Mouse (Mus musculus) heart, postnatal 0 days (tissue): ENCODE measurements at regions not wholly inside any gene's neighbourhood (a gene's known extent, or its start where the extent isn't known, plus 50 kb on each side); places are given as distances from the start of the nearest gene placed in this dataset.
"Not testable (repeated sequence)": the region's sequence is repeated elsewhere in the genome, so short reads cannot be mapped to it uniquely, and the experiment has no call there.

ENCODE experiments used
- ATAC-seq: fragments of 200-750 bp; cut with Nextera tagmentation; 2 replicates; pipeline ENCODE4 v1.8.0; 2017; ENCODE audit warnings: low read depth, moderate number of reproducible peaks, moderate library complexity; ENCODE audit not compliant: insufficient read depth
- DNase-seq: peaks from one replicate; pipeline ENCODE4 v3.0.0-alpha.2; 2016; ENCODE audit warnings: low spot score
- H3K27ac ChIP-seq: fragments of 300-500 bp; sonication (generic); 2 replicates; pipeline ENCODE4 v1.5.1; 2014; ENCODE audit warnings: low read depth, mild to moderate bottlenecking
- H3K27me3 ChIP-seq: fragments of 300-500 bp; sonication (generic); 2 replicates; pipeline ENCODE4 v1.6.1; 2014; ENCODE audit warnings: low read length, mixed read lengths; ENCODE audit not compliant: control insufficient read depth, insufficient read depth
- H3K36me3 ChIP-seq: fragments of 300-500 bp; sonication (generic); replicated peaks from 2 replicates; pipeline ENCODE4 v1.6.1; 2014; ENCODE audit warnings: low read length, mixed read lengths; ENCODE audit not compliant: control insufficient read depth, insufficient read depth
- H3K4me1 ChIP-seq: fragments of 300-500 bp; sonication (generic); 2 replicates; pipeline ENCODE4 v1.6.1; 2014; ENCODE audit warnings: antibody characterized with exemption; ENCODE audit not compliant: control insufficient read depth, insufficient read depth
- H3K4me2 ChIP-seq: fragments of 300-500 bp; sonication (generic); 2 replicates; pipeline ENCODE4 v1.6.1; 2014; ENCODE audit warnings: low read depth, mild to moderate bottlenecking, low read length, moderate library complexity
- H3K4me3 ChIP-seq: fragments of 300-500 bp; sonication (generic); 2 replicates; pipeline ENCODE4 v1.5.1; 2014; ENCODE audit warnings: low read depth, low read length
- H3K9ac ChIP-seq: fragments of 300-500 bp; sonication (generic); replicated peaks from 2 replicates; pipeline ENCODE4 v1.6.1; 2014; ENCODE audit warnings: low read depth, low read length, mixed read lengths
- H3K9me3 ChIP-seq: fragments of 300-500 bp; sonication (generic); replicated peaks from 2 replicates; pipeline ENCODE4 v1.6.1; 2016; ENCODE audit warnings: low read length; ENCODE audit not compliant: control insufficient read depth
- CTCF ChIP-seq: IDR thresholded peaks from 2 replicates; pipeline ENCODE4 v1.5.1; 2016; ENCODE audit warnings: antibody characterized with exemption, control low read depth, low read depth
- EP300 ChIP-seq: IDR thresholded peaks from 2 replicates; pipeline ENCODE4 v1.6.1; 2016; ENCODE audit warnings: antibody characterized with exemption, low read depth
- WGBS: fragments of 180-500 bp; shearing (Covaris S2); extraction: QIAGEN DNeasy Blood & Tissue Kit; methylation state at CpG from one replicate; pipeline ENCODE4 v1.1.7; 2014; 5-methylcytosine and 5-hydroxymethylcytosine counted together

- 67% methylated on average over 9 of the region's 9 CpGs for WGBS
- TF ChIP-seq CTCF: peak; percentile 62
- no peak for TF ChIP-seq EP300
- peak; percentile 69 for DNase-seq
- no peaks in the 10 kb centered on the region for H3K36me3 ChIP-seq
- no peaks in the 10 kb centered on the region for H3K9me3 ChIP-seq
- H3K27ac ChIP-seq: peak overlapping the region; percentile 65; the same call in 1 of the 2 replicates
- peak; percentile 73 for ATAC-seq
- peak overlapping the region; percentile 41; the same call in 1 of the 2 replicates for H3K4me2 ChIP-seq
- no peaks in the 10 kb centered on the region for H3K27me3 ChIP-seq
- no peak overlapping the region for H3K9ac ChIP-seq
- peak overlapping the region; percentile 37 for H3K4me3 ChIP-seq
- no peaks in the 10 kb centered on the region for H3K4me1 ChIP-seq
Measured at GRCm38 (mm10) chrX:50611765-50612591, 183.7 kb upstream of the Olfr1324 start.

GRCm38 (mm10) chrX:50608141-50608540 lies 179.8 kb upstream of the Olfr1324 start:
- not testable (repeated sequence) for H3K9ac ChIP-seq, DNase-seq, H3K4me3 ChIP-seq, H3K27ac ChIP-seq, ATAC-seq, H3K27me3 ChIP-seq, H3K9me3 ChIP-seq, H3K4me1 ChIP-seq, H3K36me3 ChIP-seq
- H3K4me2 ChIP-seq: peak overlapping the region; percentile 12; the same call in 1 of the 2 replicates
- WGBS: 76% methylated on average over 6 of the region's 6 CpGs

DNA sequence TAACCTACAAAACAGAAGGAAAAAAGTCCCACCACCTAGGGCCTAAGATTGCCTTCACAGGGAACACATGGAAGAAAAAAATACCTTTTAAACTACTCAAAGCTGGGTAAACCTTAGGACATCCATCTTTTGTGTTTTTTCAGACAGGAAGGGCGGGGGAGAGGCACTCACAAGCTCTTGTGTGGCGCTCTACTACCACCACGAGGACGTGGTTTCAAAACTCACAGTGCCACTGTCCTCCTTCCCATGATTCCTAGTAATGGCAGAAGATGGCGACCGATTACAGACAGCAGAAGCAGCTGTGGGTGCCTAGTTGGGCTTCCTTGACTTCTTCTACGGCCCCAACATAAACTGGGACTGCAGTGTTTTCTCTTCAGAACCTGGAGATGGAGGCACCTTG lies 179.3 kb upstream of the Olfr1324 start:
- WGBS: 64% methylated on average over 7 of the region's 7 CpGs
- Histone ChIP-seq H3K4me2 (peak overlapping the region; percentile 12; the same call in 1 of the 2 replicates), H3K27ac (no peak overlapping the region), H3K9ac (no peak overlapping the region), H3K27me3 (no peaks in the 10 kb centered on the region), H3K4me3 (no peak overlapping the region; the same call in 1 of the 2 replicates), H3K36me3 (no peaks in the 10 kb centered on the region), H3K9me3 (no peaks in the 10 kb centered on the region), H3K4me1 (no peaks in the 10 kb centered on the region)
- TF ChIP-seq EP300: no peak
- peak; percentile 28; the same call in 1 of the 2 replicates for TF ChIP-seq CTCF
- no peak for DNase-seq
- ATAC-seq: no peak

- 57% methylated on average over 2 of the region's 2 CpGs for WGBS
- Histone ChIP-seq H3K4me2 (peak overlapping the region; percentile 30; the same call in 1 of the 2 replicates), H3K4me3 (peak overlapping the region; percentile 19; the same call in 1 of the 2 replicates)
- H3K27me3 ChIP-seq, H3K36me3 ChIP-seq, H3K4me1 ChIP-seq, H3K27ac ChIP-seq, H3K9ac ChIP-seq, H3K9me3 ChIP-seq: not testable (repeated sequence)
- DNase-seq (peak; percentile 31), ATAC-seq (peak; percentile 75; the same call in 1 of the 2 replicates)
- TF ChIP-seq CTCF: peak; percentile 56
Measured at GRCm38 (mm10) chrX:50605517-50605916, 177.2 kb upstream of the Olfr1324 start.

DNA sequence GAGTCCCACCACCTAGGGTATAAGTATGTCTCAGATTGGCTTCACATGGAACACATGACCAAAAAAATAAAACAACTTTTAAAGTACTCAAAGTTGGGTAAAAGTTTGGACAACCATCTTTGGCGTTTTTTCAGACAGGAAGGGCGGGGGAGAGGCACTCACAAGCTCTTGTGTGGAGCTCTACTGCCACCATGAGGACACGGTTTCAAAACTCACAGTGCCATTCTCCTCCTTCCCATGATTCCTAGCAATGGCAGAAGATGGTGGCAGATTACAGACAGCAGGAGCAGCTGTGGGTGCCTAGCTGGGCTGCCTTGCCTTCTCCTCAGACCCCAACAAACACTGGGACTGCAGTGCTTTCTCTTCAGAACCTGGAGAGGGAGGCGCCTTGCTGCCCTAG lies 176.7 kb upstream of the Olfr1324 start:
- not testable (repeated sequence) for H3K9ac ChIP-seq, ATAC-seq, H3K27me3 ChIP-seq, DNase-seq, H3K4me1 ChIP-seq, H3K36me3 ChIP-seq, H3K27ac ChIP-seq, H3K9me3 ChIP-seq
- peak overlapping the region; percentile 19; the same call in 1 of the 2 replicates for H3K4me3 ChIP-seq
- peak overlapping the region; percentile 30; the same call in 1 of the 2 replicates for H3K4me2 ChIP-seq
- WGBS: 55% methylated on average over 4 of the region's 4 CpGs

- H3K27ac ChIP-seq, H3K9ac ChIP-seq, H3K9me3 ChIP-seq, H3K4me1 ChIP-seq, H3K27me3 ChIP-seq, H3K36me3 ChIP-seq, DNase-seq: not testable (repeated sequence)
- Histone ChIP-seq H3K4me3 (peak overlapping the region; percentile 31), H3K4me2 (peak overlapping the region; percentile 43; the same call in 1 of the 2 replicates)
- ATAC-seq: peak; percentile 70
- peak; percentile 57 for TF ChIP-seq CTCF
- WGBS: 63% methylated on average over 3 of the region's 3 CpGs
Measured at GRCm38 (mm10) chrX:50602881-50603280, 174.6 kb upstream of the Olfr1324 start.
